Mouse (Mus musculus): Measurements from ENCODE around the gene Wars.
A peak's percentile ranks its signal among the peaks of the same experiment; 100 is the strongest.

Gene Wars

DNA sequence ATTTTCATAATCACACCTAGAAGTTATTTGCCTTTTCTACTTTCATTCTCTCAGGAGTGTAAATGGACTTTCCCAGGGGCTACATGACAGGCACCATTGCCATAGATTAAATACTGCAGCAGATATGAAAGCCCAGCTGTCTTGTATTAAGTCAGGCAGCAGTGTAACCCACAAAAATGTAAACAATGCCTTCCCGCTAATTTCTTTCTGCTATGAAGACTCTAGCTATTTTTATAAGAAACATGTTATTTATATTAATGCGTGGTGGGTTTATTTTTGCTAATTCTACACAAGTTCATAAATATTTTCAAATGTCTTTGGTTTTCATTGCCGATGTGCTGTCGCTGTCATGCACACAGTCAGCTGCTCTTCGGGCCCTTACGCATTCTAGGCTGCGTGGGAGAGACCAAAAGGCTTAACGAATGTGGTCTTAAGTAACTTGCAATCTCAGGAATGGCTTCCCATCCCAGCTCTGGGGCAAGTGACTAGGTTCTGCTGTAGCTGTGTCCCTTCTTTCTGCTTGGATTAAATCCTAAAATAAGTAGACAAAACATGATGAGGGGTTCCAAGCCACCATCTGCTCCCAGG is 16.0 kb upstream of the Wars start:
- no peak for DNase-seq (ENCODE audit: low spot score in 2 of 2)

DNA sequence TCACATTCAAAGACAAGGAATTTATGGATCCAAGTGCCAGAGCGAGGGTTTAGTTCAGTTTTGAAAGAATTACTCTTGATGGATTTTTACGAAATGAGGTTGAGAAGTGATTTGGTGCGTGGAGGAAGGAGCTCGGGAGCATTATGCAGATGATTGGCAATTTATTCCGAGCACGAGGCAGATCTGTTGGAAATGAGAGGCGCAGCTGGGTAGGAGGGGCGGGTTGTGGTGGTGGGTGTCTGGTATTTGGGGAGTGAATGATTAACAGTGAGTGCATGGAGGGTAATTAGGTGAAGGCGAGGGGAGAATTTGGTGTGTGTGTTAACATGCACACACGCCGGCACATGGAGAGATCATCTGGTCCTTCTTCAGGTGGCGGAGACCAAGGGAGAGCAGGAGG is 12.4 kb upstream of the Wars start:
- DNase-seq (ENCODE audit: low spot score in 2 of 2), result no peak

DNA sequence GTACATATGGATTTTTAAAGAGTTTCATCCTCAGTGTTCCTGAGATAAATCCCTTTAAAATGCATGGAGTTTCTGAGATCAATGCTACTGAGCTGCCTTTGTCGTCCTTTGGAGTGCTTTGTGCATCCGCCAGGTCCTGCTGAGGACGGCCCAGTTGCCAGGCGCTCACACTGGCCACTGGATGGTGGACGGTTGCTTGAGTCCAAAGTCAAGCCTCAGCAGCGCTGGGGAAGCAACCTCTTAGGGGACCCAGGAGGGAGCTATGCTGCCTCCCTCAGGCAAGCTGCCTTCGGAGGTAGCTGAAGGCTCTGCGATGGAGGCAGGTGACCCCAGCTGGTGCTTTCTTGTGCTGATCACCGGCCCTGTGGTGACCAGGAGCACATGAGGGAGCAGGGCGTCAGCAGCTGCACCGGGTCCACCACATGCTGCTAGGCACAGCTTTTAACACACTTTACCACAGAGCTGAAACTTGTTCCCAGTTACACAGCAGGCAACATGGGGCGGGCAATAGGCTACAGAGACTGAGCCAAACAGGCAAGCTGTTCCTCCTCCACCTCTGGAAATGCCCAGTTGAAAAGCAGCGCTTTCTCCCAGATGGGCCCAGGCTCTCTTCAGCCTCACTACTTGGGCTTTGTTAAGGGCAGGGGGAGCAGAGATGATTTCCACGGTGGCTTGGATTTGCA is 11.8 kb upstream of the Wars start:
- no peak for DNase-seq (ENCODE audit: low spot score in 2 of 2)

DNA sequence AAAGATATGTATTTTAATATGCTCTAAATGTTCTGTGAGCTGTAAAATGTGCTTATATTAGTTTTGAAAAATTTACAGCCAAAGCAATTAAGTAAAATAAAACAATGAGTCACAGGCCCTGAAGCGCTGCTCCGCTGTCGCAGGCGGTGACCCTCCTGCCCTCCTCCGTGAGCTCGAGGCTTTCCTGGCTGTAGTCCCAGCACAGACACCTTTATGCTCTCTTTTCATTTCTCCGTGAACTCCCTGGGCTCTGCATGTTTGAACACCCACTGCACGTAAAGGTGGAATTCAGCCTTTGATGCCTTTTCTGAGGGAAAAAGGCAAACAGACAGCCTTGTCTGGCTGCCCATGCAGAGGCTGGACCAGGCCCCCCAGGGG is 10.3 kb upstream of the Wars start:
- DNase-seq (ENCODE audit: low spot score in 2 of 2), result no peak

DNA sequence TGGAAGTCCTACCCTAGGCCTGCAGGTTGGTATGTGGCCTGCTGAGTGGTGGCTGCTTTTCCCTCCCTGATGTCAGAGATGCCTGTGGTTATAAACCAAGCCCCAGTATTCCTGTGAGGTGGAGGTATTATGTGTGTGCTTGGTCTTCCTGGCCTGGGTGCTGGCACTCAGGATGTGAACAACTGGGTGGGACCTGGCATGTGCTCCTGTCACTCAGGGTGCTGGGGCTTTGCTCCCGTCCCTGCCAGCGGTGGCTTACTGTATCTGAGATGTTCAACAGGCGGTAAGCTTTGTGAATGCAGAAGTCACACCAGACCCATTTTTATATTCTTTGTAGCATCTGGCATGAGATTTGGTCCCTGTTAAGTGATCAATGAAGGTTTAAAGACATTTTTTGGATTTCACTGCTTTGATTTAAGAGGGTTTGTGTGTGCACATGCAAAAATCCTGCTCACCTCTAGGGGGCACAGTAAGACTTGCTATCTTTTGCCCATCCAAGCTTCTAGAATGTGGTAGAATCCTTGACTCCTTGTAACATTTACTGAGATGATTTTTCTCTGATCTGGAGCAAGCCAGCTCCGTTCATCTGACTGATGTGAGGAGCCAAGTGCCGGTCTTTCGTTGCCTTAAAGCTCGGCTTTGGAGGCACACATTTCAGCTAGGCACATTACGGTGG is 9.8 kb upstream of the Wars start:
- DNase-seq (ENCODE audit: low spot score in 2 of 2), result no peak

DNA sequence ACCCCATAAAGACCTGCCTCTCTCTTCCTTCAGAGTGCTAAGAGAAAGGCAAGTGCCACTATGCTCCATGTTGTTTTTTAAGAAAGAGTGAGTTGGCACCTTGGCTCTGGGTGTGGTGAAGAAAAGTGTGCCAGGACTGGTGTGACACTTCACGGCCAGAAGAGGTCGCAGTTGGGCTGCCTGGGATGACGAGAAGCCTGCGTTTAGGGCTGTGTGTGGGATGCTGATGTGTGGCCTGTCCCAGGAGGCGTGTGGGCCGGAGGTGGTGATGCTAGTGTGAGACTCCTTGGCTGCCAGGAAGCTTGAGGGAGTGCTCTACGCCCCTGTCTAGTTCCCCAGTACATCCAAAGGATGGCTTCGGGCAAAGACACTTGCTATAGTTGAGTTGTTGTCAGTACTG is 9.0 kb upstream of the Wars start:
- no peak for DNase-seq (ENCODE audit: low spot score in 2 of 2)

DNA sequence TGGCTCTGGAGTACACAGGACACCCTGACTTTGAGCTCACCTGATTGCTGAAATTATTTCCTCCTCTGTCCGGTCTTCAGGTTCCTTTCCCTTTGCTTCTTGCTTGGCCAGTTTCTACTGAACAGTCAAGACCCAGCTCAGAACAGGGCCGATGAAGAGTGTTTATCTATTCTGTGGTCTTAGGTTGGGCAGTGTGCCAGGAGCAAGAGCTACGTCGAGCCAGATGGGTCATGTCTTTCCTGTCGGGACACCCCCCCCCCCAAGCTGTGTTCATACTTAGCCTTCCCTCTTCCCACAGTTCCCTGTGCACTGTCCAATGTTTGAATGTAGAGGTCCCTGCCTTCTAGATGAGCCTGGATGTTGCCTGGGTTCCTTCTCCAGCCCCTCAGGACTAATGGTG is 7.4 kb upstream of the Wars start:
- DNase-seq (ENCODE audit: low spot score in 2 of 2), result no peak

DNA sequence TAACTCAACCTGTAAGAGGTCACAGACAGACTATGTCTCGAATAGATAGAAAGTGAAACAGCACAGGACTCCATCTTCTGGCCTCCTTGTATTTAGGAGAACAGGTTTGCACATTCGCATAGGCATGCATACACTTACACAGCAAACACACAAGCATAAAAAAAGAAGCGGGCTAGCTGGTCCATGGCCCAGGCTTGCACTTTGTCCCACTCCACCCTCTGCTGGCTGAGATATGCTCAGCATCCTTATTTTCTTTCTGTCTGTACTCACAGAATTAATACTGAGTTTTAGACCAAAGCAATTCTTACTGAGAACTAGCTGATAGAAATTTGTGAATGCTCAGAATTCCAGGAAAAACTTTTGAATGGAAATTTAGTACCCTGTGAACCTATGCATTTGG is 2.0 kb upstream of the Wars start:
- no peak for DNase-seq (ENCODE audit: low spot score in 2 of 2)

DNA sequence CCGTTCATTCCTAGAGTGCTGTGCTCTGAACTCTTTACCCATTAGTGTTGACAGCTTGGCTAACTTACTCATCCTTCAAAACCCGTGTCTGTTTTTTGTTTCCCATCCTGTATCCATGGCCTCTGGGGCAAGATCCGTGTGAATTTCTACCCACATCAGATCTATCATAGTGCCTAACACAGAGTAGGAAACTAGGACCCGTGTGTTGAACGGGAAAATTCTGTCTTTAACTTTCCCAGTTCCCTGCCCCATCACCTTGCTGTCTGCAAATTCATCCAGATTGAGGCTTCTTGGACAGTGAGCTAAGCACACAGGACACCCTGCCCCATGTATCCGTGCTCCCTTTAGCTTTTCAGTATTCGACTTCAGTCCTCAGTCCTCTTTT is 450 bp upstream of the Wars start:
- no peak for DNase-seq (ENCODE audit: low spot score in 2 of 2)

DNA sequence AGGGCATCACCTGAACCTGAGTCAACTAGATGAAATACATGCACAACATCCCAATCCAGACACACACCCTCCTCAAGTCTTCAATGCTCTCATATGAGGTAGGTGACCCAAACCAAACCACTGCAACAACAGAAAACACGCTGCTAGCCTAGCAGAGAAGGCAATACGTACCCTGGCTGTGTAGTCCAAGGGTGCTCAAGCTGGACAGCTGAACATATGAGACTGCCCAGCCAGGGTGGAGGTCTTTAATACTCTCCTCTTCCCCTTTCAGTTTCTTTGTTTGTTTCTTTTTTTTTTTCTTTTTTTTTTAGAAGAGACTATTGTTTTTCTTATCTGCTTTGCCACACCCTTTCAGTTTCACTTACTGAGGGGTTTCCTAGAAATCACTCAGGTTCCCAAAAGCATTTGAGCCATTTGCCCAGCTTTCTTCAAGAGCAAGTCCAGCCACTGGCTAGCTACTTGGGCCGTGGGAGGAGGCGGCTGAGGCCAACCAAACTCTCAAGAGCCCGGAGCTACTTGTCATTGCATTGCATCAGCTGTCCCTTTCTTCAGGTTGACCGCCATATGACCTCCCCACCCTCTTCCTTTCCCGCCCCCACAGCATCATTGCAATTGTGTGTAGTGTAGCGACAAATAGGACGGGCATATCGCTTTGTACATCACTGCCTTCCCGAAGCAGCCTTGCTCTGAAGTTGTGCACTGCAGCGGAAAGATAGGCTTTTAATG is 822 bp downstream of the Wars start, which contains the start of gene Wdr25:
Gene Wdr25 (plus strand): TSS at position 643 of the 726 bp plus-strand sequence.
- no peak for DNase-seq (ENCODE audit: low spot score in 2 of 2)

DNA sequence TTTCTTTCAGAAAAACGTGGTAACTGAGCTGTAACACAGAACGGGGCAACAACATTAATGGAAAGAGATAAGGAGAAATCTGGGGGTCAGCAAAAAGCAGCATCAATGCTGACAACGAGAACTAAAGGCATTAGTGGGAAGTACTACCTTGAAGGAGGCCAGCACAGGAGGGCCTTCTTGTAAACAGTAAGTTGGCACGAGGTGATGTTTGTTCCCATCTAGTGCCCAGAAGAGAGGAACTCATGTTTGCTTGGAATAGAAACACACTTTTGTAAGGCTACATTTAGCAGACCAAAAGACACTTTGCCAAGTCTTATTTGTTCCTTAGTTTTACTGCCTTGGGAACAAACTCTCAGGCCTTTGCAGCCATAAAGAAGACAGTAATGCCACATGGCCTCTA is 5.3 kb downstream of the Wars start:
- no peak for DNase-seq (ENCODE audit: low spot score in 2 of 2)

DNA sequence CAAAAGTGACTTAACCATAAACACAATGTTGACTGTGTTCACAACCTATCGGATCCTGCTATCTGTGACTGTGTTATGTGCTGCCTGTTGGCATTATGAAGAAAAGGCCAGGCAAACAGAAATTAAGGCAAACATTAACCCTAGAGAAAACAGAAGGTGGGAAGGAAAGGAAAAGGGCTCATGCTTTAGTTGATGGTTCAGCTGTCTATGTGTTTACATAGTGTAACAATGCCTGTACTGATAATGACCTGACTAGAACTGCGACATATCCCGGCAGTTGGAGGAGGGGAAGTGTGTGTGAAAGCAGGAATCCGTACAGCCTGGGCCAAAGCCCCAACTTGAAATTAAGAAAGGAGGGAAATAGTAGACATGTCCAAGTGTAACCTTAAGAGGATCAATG is 6.9 kb downstream of the Wars start:
- DNase-seq (ENCODE audit: low spot score in 2 of 2), result no peak

DNA sequence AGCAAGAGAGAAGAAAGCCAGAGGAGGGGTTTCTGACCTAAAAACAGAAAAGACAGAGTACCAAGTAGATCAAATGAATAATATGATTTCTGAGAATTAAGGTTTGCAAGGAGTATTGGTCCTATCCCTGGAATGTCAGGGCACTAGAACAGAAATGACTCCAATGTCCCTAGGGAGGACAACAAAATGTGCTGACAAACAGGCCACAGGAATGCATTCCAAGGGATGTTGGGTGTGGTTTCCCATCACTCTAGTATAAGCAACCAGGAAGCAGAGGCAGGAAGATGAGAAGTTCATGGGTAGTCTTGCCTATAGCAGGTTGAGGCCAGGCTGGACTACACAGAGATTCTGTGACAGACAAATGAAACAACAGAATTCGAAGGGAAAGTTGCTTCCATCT is 8.1 kb downstream of the Wars start:
- no peak for DNase-seq (ENCODE audit: low spot score in 2 of 2)

DNA sequence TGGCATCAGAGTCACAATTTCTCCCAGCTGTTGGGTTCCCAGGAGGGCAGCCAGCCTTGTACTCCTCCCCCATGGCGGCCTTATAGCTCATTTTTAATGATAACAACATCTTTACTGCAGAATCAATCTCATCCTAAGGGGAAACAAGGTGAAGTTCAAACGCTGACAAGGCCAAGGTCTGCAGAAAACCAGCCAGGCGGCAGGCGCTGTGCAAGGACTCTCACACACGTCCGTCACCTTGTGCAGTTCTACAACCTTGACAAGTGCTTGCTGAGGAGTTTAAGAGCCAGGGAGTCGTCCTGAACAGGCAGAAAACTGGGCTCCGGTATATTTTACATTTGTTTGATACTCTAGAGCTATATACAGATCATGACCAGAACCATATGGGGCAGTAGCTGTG is 11.2 kb downstream of the Wars start:
- no peak for DNase-seq (ENCODE audit: low spot score in 2 of 2)

DNA sequence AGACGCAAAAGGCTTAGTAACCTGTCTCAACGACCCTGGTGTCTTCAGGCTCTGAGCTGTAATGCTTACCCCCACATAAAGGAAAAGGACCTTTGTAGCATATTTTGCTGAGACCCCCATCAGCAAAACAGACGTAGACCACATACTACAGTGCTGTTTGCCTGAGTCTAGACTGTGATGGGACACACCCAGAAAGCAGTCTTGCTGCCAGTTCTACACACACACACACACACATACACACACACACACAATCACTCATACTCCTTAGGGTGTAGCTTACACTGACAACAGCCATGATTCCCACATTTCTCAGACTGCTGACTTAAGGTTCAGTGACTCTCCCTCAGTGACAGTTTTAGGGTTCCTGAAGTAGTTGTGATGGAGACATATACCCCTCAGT is 12.8 kb downstream of the Wars start:
- DNase-seq (ENCODE audit: low spot score in 2 of 2), result no peak

DNA sequence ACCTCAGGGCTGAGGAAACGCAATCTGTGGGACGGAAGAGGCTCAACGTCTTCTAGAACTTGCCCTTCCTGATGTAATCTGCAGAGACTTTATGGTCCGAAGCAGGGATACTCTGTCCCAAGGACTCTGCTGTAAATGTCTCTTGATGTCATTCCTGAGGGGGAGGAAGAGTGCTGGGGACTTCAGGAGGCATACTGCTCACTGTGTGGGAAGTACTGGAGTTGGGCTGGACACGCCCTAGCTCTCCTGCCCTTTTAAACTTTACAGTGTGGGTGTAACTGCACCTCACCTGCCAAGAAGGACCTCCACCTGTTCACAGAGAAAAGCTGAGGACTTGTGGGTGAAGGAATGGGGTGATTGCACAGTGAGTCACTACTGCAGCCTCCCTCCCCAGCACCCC is 13.4 kb downstream of the Wars start:
- no peak for DNase-seq (ENCODE audit: low spot score in 2 of 2)

DNA sequence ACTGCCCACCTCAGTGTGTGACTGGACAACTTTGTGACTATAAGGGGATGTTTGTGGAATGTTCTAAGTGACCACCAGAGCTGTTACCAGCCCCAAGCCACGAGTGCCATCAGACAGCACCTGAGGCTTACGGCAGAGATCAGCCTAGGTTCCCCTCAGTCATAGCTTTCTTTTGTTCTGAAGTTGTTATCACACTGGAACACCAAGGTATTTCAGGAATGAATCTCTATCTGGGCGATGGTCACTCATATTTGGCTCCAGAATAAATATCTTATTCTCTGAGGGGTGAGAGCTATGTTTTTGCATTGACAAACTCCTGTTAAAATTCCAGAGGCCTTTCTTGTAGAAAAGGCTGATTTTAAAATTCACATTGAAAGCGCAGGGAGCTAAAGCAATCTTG is 14.8 kb downstream of the Wars start:
- DNase-seq (ENCODE audit: low spot score in 2 of 2), result no peak

DNA sequence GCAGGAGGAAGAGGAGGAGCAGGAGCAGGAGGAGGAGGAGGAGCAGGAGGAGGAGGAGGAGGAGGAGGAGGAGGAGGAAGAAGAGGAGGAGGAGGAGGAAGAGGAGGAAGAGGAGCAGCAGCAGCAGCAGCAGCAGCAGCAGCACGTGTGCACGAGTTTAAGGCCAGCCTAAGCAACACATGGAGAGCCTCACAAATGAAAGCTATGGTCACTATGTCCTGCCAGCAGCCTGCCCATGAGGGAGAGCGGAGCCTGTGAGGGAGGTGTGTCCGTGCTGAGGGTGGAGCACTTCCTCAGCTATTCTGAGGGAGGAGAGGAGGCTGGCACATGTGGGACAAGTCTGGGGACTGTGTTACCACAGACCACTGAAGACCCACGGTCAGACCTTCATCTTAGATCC is 20.9 kb downstream of the Wars start:
- DNase-seq (ENCODE audit: low spot score in 2 of 2), result no peak

DNA sequence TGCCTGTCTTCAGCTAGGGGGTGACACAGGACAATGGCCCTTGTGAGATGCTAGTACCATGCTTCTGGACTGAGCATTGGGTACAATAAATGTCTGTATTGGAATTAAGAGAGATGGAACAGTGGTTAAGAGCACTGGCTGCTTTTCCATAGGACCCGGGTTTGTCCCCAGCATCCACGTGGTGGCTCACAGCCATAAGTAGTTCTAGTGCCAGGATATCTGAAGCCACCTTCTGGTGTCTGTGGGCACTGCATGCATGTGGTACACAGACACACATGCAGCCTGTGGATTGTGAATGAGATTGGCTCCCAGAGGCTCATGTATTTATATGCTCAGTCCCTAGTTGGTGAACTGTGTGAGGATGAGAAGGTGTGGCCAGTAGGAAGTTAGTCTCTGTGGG is 24.4 kb downstream of the Wars start:
- no peak for DNase-seq (ENCODE audit: low spot score in 2 of 2)

DNA sequence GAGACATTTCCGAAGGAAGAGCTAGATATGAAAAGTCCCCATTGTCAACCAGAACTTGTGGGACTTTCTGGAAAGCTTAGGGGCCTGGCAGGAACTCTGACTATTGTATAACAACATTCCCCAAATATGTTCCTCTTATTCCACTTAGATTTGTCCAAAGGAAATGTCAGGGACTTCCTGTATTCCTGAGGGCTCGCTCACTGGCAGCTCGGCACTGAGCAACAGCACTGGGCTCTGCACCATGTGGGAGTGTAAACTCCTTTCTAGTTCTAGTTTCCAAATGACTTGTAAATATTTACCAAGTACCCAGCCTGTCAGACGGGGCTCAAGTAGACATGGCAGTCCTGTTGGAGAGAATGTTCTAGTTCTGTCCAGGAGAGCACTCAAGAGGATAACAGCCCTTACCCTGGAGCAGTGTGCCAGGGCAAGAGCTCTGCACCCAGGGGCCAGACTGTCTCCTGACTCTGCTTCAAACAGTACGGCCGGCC is 28.9 kb downstream of the Wars start:
- no peak for DNase-seq (ENCODE audit: low spot score in 2 of 2)

DNA sequence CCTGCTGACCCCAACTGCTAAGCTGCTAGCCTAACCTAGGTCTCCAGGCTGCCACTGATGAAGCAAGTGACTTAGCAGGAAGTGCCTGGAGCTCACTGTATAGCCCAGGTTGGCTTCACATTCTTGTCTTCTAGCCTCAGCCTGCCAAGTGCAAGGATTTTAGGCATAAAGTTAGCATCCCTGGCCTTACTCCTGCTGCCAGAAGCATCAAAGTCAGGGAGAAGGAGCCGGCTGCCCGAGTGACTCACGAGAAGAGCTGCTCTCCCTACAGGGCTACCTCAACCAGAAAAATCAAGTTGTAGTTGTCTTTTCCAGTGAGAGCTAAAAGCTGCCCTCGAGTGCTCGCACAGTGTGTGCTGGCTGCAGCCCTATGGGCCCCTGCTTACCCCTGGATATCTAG is 35.5 kb downstream of the Wars start:
- no peak for DNase-seq (ENCODE audit: low spot score in 2 of 2)

DNA sequence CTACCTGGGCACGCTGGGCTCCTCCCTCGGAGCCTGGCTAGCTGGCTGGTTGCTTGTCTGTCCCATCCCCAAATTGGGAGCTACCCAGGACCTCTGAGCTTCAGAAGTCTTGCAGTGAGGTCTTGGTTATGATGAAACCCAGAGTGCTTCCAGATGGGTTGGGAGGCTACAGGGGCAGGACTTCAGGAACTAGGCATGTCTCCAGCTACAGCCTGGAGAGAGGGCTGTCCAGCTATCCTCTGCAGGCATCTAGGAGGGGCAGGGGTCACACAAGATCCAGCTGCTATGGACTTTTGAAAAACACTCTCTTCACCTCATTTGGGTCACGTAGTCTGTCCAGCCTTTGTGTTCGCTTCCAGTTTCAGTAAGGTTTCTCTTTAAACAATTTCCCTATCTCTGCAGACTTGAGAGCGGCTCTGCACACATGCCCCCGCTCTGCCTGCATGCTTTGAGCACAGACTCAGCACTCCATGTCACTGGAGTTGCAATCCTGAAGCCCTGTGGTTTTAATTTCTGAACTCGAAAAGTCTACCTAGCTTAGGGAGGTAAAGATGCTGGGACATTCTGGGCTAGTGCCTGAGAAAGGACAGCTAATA is 36.3 kb downstream of the Wars start:
- DNase-seq (ENCODE audit: low spot score in 2 of 2), result peak in 1 of 2 experiments; percentile 22

Data from urinary bladder, adult 18-20 months (tissue).